Mouse (Mus musculus) lung, embryonic 15.5 days (tissue): ENCODE data around the gene Peli2. TPM values are rescaled to one million over a fixed set of nuclear protein-coding genes. Genes with fewer than 3 reads are reported as not detected.

Source experiments
- ATAC-seq: fragments of 200-750 bp; cut with Nextera tagmentation; 2 replicates; pipeline ENCODE4 v1.8.0; 2017; ENCODE audit warnings: moderate number of reproducible peaks, borderline replicate concordance; ENCODE audit not compliant: low FRiP score, low TSS enrichment; ENCODE audit errors: extremely low read depth
- H3K27ac ChIP-seq: fragments of 300-500 bp; sonication (generic); 2 replicates; pipeline ENCODE4 v1.5.1; 2015; ENCODE audit warnings: moderate library complexity, mild to moderate bottlenecking, inconsistent platforms
- H3K27me3 ChIP-seq: fragments of 300-500 bp; sonication (generic); 2 replicates; pipeline ENCODE4 v1.6.1; 2015; ENCODE audit warnings: inconsistent platforms
- H3K36me3 ChIP-seq: fragments of 300-500 bp; sonication (generic); 2 replicates; pipeline ENCODE4 v1.6.1; 2015; ENCODE audit warnings: inconsistent platforms
- H3K4me1 ChIP-seq: fragments of 300-500 bp; sonication (generic); 2 replicates; pipeline ENCODE4 v1.6.1; 2015; ENCODE audit warnings: inconsistent platforms
- H3K4me2 ChIP-seq: fragments of 300-500 bp; sonication (generic); 2 replicates; pipeline ENCODE4 v1.6.1; 2015; ENCODE audit warnings: inconsistent platforms, mild to moderate bottlenecking, moderate library complexity
- H3K4me3 ChIP-seq: fragments of 300-500 bp; sonication (generic); 2 replicates; pipeline ENCODE4 v1.5.1; 2015; ENCODE audit warnings: mild to moderate bottlenecking, inconsistent platforms
- H3K9ac ChIP-seq: fragments of 300-500 bp; sonication (generic); 2 replicates; pipeline ENCODE4 v1.6.1; 2015; ENCODE audit warnings: inconsistent platforms
- H3K9me3 ChIP-seq: fragments of 300-500 bp; sonication (generic); 2 replicates; pipeline ENCODE4 v1.6.1; 2016; ENCODE audit warnings: inconsistent platforms
- WGBS: fragments of 180-500 bp; shearing (Covaris S2); methylation state at CpG from one replicate; pipeline ENCODE4 v1.1.7; 2015; 5-methylcytosine and 5-hydroxymethylcytosine counted together
- polyA plus RNA-seq: library from polyadenylated mRNA; unstranded; fragments of >200 nt; fragmentation: Nextera tagmentation; extraction: Ambion mirVana; gene quantifications from 2 replicates; pipeline ENCODE4 v1.2.1, GENCODE M21; 2015

Peli2 gene
- polyA plus RNA-seq, 1 experiment from 2014 or later = 15.1 TPM

DNA sequence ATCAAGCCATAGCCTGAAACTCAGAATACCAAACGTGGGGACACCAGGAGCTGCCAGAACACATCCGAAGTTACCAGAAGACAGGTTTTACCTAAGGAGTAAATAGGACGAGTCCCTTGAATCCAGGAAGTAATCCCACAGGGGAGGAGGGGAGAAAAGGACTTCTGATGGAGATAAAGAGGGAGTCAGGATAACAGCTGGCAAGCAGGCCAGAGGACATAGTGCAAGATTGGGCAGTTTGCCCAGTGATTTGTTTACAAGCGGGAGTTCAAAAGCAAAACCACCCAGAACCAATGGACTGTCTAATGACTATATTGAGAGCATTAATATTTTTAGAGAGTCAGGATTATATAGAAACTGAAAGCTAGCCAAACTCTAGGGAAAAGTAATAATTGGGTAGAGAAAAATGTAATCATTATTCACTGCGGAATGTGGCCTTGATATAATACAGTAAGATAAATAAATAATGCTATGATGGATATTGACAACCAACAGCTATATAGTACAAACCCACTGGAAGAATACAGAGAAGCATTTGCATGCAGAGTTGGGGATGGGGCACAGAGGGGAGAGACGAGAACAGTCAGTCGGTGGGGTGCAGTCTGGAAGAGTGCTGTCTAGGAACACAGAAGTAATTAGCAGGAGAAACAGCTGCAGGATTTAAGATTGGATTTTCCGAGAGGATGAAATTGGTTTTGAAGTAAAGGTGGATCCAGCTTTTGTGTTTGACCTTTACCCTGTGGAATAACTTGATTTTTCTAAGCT, 77.7 kb downstream of the Peli2 start:
- Histone ChIP-seq H3K9ac (no peak overlapping the region), H3K4me2 (peak overlapping the region; percentile 27; the same call in 1 of the 2 replicates), H3K4me1 (peaks cover 77% of the 10 kb centered on the region), H3K36me3 (no peaks in the 10 kb centered on the region), H3K27me3 (no peaks in the 10 kb centered on the region), H3K4me3 (no peak overlapping the region), H3K27ac (peak overlapping the region; percentile 83), H3K9me3 (no peaks in the 10 kb centered on the region)
- peak; percentile 73 for ATAC-seq
- 34% methylated on average over 8 of the region's 8 CpGs for WGBS

- Histone ChIP-seq H3K4me1 (peaks cover 77% of the 10 kb centered on the region), H3K4me3 (no peak overlapping the region), H3K9ac (no peak overlapping the region), H3K9me3 (no peaks in the 10 kb centered on the region), H3K27me3 (no peaks in the 10 kb centered on the region), H3K27ac (peak overlapping the region; percentile 83), H3K36me3 (no peaks in the 10 kb centered on the region), H3K4me2 (peak overlapping the region; percentile 27)
- no peak for ATAC-seq
- 49% methylated on average over 16 of the region's 16 CpGs for WGBS
Measured at GRCm38 (mm10) chr14:48198957-48199356, 78.3 kb downstream of the Peli2 start.

DNA sequence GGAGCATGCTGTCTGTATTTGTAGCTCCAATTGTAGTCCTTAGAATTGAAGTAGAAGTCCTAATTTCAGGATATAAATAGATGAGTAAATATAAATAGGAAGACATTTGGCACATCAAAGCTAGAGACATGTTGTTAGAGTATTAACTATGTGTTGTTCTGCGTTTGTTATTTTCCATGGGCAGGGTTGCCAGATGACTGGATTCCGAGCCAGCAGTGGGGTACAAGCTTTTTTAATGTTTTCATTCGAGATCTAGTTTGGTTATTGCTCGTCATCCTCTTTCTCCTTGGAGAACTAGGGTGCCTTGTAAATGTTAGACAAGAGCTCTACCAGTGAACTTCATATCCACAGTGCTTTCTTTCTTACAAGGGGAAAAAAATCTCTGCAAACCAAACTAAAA, 78.9 kb downstream of the Peli2 start:
- H3K36me3 ChIP-seq = no peaks in the 10 kb centered on the region
- WGBS = 43% methylated on average over 4 of the region's 4 CpGs
- no peak for ATAC-seq
- no peak overlapping the region for H3K4me3 ChIP-seq
- H3K9ac ChIP-seq = no peak overlapping the region
- peaks cover 73% of the 10 kb centered on the region for H3K4me1 ChIP-seq
- peak overlapping the region; percentile 83 for H3K27ac ChIP-seq
- H3K9me3 ChIP-seq = no peaks in the 10 kb centered on the region
- H3K4me2 ChIP-seq = peak overlapping the region; percentile 27
- no peaks in the 10 kb centered on the region for H3K27me3 ChIP-seq

DNA sequence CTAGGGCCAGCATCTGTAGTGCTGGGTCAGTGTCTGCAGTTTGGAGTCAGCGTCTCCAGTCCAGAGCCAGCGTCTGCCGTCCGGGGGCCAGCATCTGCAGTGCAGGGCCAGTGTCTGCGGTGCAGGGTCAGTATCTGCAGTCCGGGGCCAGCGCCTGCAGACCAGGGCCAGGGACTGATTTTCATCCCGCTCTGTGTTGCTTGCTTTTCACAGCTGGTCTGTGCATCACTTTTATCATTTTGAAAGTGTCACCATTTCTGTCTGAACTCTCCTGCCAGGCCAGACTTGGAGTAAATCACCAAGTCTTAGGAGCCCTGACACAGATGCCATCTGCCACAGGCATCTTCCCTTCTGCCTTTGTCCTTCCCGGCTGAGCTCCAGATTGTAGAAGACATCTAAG, 79.7 kb downstream of the Peli2 start:
- 79% methylated on average over 9 of the region's 9 CpGs for WGBS
- no peaks in the 10 kb centered on the region for H3K27me3 ChIP-seq
- no peak overlapping the region for H3K4me2 ChIP-seq
- no peaks in the 10 kb centered on the region for H3K36me3 ChIP-seq
- no peaks in the 10 kb centered on the region for H3K9me3 ChIP-seq
- peak overlapping the region; percentile 83 for H3K27ac ChIP-seq
- H3K4me1 ChIP-seq = peaks cover 75% of the 10 kb centered on the region
- H3K4me3 ChIP-seq = no peak overlapping the region
- ATAC-seq = no peak
- H3K9ac ChIP-seq = no peak overlapping the region

DNA sequence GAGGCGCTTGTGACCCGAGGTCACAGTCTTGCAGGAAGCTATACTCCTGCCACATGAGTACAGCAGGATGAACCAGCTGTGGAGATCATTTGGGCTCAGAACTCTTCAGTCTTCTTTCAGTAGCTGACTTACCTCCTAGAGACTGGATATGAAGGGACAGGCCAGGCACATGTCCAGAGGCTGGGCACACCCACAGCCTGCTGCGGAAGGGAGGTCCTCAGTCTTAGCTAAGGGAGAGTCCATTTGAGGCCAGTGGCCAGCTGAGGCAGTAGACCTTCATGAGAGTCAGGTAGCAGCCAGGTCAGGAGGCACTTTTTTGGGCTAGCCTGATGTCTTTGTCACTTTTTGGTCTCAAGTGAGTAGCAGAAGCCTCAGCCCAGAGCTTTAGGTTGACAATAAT, 80.2 kb downstream of the Peli2 start:
- WGBS = 76% methylated on average over 3 of the region's 3 CpGs
- H3K4me1 ChIP-seq = peaks cover 73% of the 10 kb centered on the region
- no peak overlapping the region for H3K4me3 ChIP-seq
- H3K4me2 ChIP-seq = no peak overlapping the region
- no peak for ATAC-seq
- no peaks in the 10 kb centered on the region for H3K27me3 ChIP-seq
- H3K27ac ChIP-seq = no peak overlapping the region
- H3K9ac ChIP-seq = no peak overlapping the region
- H3K36me3 ChIP-seq = no peaks in the 10 kb centered on the region
- no peaks in the 10 kb centered on the region for H3K9me3 ChIP-seq

GRCm38 (mm10) chr14:48201403-48201802, 80.8 kb downstream of the Peli2 start:
- WGBS = 53% methylated on average over 8 of the region's 8 CpGs
- Histone ChIP-seq H3K27ac (no peak overlapping the region), H3K4me1 (peaks cover 79% of the 10 kb centered on the region), H3K4me2 (no peak overlapping the region), H3K27me3 (no peaks in the 10 kb centered on the region), H3K36me3 (no peaks in the 10 kb centered on the region), H3K9me3 (no peaks in the 10 kb centered on the region), H3K4me3 (no peak overlapping the region), H3K9ac (no peak overlapping the region)
- no peak for ATAC-seq

- H3K9me3 ChIP-seq = no peaks in the 10 kb centered on the region
- ATAC-seq = no peak
- no peaks in the 10 kb centered on the region for H3K27me3 ChIP-seq
- peaks cover 77% of the 10 kb centered on the region for H3K4me1 ChIP-seq
- no peak overlapping the region for H3K4me2 ChIP-seq
- no peak overlapping the region for H3K9ac ChIP-seq
- WGBS = 57% methylated on average over 17 of the region's 17 CpGs
- no peak overlapping the region for H3K27ac ChIP-seq
- no peaks in the 10 kb centered on the region for H3K36me3 ChIP-seq
- no peak overlapping the region for H3K4me3 ChIP-seq
Measured at GRCm38 (mm10) chr14:48202096-48203036, 81.7 kb downstream of the Peli2 start.

- Histone ChIP-seq H3K4me1 (peaks cover 73% of the 10 kb centered on the region), H3K4me3 (no peak overlapping the region), H3K27ac (no peak overlapping the region), H3K9me3 (no peaks in the 10 kb centered on the region), H3K9ac (no peak overlapping the region), H3K4me2 (no peak overlapping the region), H3K27me3 (no peaks in the 10 kb centered on the region), H3K36me3 (no peaks in the 10 kb centered on the region)
- ATAC-seq = no peak
- 64% methylated on average over 10 of the region's 10 CpGs for WGBS
Measured at GRCm38 (mm10) chr14:48205044-48205443, 84.4 kb downstream of the Peli2 start.

DNA sequence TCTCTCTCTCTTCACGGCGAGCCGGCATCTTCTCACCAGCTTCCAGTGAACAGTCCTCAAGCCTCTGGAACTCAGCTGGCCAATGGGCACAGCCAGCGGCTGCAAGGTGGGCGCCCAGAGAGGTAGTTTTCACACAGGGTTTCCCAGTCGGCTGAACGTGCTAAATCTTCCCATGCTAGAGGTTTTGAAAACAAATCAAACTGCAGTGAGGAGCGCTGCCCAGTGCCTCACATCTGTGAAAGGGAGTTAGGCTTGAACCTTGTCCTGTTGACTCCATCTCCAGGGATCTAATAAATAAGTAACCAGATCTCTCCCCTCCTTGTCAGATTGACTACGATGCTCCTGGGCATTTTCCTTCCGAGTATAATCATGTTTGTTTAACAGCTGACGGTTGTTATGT, 85.0 kb downstream of the Peli2 start:
- WGBS = 45% methylated on average over 11 of the region's 11 CpGs
- ATAC-seq = no peak
- peaks cover 73% of the 10 kb centered on the region for H3K4me1 ChIP-seq
- no peaks in the 10 kb centered on the region for H3K27me3 ChIP-seq
- H3K9ac ChIP-seq = no peak overlapping the region
- no peak overlapping the region for H3K4me3 ChIP-seq
- no peaks in the 10 kb centered on the region for H3K36me3 ChIP-seq
- no peak overlapping the region for H3K27ac ChIP-seq
- no peaks in the 10 kb centered on the region for H3K9me3 ChIP-seq
- H3K4me2 ChIP-seq = no peak overlapping the region

GRCm38 (mm10) chr14:48207119-48207518, 86.5 kb downstream of the Peli2 start:
- WGBS = 18% methylated on average over 15 of the region's 15 CpGs
- peak; percentile 82 for ATAC-seq
- peaks cover 58% of the 10 kb centered on the region for H3K4me1 ChIP-seq

GRCm38 (mm10) chr14:48207746-48208640, 87.4 kb downstream of the Peli2 start:
- H3K9me3 ChIP-seq = no peaks in the 10 kb centered on the region
- H3K27me3 ChIP-seq = no peaks in the 10 kb centered on the region
- H3K4me2 ChIP-seq = no peak overlapping the region
- H3K27ac ChIP-seq = peak overlapping the region; percentile 80
- 52% methylated on average over 12 of the region's 12 CpGs for WGBS
- no peak overlapping the region for H3K9ac ChIP-seq
- ATAC-seq = no peak
- H3K36me3 ChIP-seq = no peaks in the 10 kb centered on the region
- no peak overlapping the region for H3K4me3 ChIP-seq
- H3K4me1 ChIP-seq = peaks cover 49% of the 10 kb centered on the region

More at GRCm38 (mm10) chr14:48207119-48207518, 86.5 kb downstream of the Peli2 start:
- Histone ChIP-seq H3K27ac (peak overlapping the region; percentile 80), H3K36me3 (no peaks in the 10 kb centered on the region), H3K9ac (no peak overlapping the region), H3K9me3 (no peaks in the 10 kb centered on the region), H3K4me2 (peak overlapping the region; percentile 22; the same call in 1 of the 2 replicates), H3K27me3 (no peaks in the 10 kb centered on the region), H3K4me3 (no peak overlapping the region)
